Mouse (Mus musculus): ENCODE measurements at regions not wholly inside any gene's neighbourhood (a gene's known extent, or its start where the extent isn't known, plus 50 kb on each side); places are given as distances from the start of the nearest gene placed in this dataset.

- DNase-seq (ENCODE audit: low read depth, low spot score): no peak
These were observed 53.9 kb upstream of the Maml3 start for GRCm38 (mm10) chr3:52158788-52159260.

GRCm38 (mm10) chr3:52161688-52162087 is 56.8 kb upstream of the Maml3 start:
- DNase-seq (ENCODE audit: low read depth, low spot score): no peak

GRCm38 (mm10) chr3:52163990-52164389 is 59.1 kb upstream of the Maml3 start:
- no peak for DNase-seq (ENCODE audit: low read depth, low spot score)

DNA sequence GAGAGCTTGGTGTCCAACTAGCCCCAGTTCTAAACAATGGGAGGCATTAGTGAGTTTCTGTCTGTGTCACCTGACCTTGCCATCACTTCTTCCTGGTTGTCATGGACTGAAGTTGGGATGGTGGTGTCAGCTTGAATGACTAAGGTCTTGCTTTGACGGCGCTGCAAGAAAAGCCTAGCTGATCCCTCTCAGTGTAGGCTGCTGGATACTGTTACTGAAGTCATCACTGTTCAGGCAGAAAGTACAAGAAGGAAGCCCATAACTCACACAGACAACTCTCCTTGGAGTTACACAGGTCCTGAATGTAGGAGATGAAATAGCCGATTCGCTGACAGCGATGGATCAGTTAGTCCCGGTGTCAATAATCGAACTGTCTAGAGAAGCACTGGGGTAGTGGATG is 62.5 kb upstream of the Maml3 start:
- no peak for DNase-seq (ENCODE audit: low read depth, low spot score)

DNA sequence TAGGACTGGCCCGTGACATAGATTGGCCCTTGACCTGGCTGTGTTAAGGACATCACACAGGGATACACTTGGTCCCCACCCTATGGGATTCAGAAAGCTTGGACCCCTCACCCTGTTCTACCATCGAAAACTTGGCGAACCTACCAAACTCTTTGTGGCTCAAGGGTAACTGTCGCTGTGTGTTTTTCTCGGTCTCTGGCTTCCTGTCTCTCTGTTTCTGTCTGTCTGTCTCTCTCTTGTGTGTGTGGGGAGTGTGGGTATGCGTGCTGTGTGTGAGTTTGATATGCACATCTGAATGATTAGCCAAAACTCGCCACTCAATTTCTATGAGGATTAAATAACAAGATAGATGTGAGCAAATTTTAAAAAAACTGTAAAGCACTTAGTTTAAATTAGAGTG is 66.0 kb upstream of the Maml3 start:
- no peak for DNase-seq (ENCODE audit: low read depth, low spot score)

DNA sequence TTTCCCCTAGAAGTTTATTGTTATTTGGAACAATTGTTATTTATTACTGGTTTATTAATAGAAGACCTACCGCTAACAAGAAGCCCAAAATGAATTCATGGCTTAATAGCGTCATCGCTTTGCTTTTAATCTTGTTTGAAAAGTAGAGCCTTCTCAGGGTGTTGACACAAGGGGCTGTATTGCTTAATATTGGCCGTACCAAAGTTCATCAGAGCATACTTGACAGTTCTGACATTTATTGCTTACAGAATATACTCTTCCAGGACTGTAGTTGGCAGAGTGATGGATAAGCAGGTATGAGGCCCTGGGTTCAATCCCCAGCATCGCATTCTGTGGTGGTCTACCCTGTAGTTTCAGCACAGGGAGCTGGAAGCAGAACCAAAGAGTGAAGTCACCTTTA is 66.4 kb upstream of the Maml3 start:
- DNase-seq (ENCODE audit: low read depth, low spot score): no peak

GRCm38 (mm10) chr3:52173490-52173889 is 68.6 kb upstream of the Maml3 start:
- no peak for DNase-seq (ENCODE audit: low read depth, low spot score)

DNA sequence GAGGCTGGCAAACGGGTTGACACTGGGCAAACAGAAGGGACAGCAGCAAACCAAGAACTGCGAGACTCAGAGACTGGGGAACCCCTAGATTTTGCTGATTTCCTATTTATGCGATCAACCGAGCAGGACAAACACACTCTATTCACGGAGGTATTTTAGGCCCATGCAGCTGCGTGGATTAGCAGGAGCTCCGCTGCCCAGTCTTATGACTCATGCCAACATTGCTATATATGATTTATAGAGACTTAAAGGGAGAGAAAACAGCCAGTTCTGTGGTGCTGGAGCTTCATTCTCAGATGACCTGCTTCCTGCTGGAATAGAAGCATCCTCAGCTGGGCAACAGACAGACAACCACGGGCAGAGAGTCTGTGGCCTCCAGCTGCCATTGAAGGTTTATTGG is 71.2 kb upstream of the Maml3 start:
- no peak for DNase-seq (ENCODE audit: low read depth, low spot score)

- DNase-seq (ENCODE audit: low read depth, low spot score): no peak
These were observed 74.0 kb upstream of the Maml3 start for GRCm38 (mm10) chr3:52178851-52179250.

- DNase-seq (ENCODE audit: low read depth, low spot score): peak; percentile 33
These were observed 74.8 kb upstream of the Maml3 start for GRCm38 (mm10) chr3:52179686-52180085.

DNA sequence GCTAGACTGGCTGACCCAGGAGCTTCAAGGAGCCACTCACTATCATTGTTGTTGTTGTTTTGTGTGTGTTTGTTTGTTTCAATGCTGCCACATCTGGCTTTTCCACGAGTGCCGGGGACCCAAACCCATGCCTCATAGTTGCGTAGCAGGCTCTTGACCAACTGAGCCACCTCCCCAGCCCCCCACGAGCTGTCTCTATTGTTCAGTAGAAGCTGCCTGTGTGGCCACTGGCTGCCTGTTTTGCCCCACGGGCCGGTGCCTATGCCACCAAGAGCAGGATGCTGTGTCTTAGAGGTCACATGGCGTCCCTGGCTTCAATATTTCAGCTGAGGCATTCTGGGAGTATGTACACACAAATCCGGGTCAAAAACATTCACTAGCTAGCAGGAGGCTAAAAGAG is 75.4 kb upstream of the Maml3 start:
- no peak for DNase-seq (ENCODE audit: low read depth, low spot score)

DNA sequence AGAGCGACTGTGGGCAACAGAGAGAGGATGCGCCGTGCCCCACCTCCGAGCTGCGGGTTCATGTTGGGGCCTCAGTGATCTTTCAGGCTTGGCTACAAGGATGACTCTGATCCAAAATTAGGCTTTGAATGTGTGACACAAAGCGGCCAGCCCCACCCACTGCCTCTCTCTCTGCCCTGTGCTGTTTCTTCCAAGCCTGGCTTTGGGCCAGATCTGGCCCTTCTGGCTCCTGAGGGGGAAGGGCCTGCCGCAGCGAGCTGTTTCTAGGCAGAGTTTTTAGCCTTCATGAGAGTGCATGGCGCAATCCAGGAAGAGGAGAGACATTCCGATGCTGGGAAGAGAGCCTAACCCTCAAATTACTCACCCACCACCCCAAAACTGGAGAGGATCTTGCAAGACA is 75.9 kb upstream of the Maml3 start:
- DNase-seq (ENCODE audit: low read depth, low spot score): peak; percentile 41

DNA sequence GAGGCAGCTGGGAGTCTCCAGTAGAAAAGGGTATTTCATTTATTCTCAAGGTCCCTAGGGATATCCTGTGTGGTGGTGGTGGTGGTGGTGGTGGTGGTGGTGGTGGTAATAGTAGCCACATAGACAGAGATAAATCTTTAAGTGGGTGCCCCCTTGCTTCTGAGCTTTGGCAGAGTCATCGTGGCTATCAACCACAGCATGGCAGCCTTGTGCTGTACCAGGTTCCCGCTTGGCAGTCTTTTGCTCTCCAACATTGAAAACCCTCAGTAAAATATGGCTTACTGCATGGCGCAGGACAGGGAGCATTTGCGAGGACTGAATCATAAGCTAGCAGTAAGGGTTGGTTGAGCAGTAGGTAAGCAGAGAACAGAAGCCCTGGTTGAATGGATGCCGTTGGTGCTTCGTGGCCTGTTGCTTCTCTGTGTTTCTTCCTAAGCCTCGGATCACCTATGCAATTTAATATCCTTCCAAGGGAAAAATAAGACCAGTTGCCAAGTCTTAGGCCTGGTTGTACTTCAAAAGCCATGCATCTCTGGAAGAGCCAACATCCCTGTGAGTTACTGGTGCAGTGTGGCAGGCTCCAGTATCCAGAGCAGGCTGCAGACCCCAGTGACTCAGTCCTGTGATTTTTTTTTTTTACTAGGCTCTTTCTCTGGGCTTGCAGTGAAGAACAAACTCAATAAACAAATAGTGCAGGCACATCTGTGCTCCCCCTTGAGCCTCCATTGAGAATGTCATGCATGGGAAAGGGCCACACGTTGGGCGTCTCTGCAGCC is 76.6 kb upstream of the Maml3 start:
- DNase-seq (ENCODE audit: low read depth, low spot score): no peak

GRCm38 (mm10) chr3:52184241-52184640 is 79.4 kb upstream of the Maml3 start:
- DNase-seq (ENCODE audit: low read depth, low spot score): no peak

GRCm38 (mm10) chr3:52185351-52185750 is 80.5 kb upstream of the Maml3 start:
- DNase-seq (ENCODE audit: low read depth, low spot score): no peak

- no peak for DNase-seq (ENCODE audit: low read depth, low spot score)
These were observed 80.7 kb upstream of the Foxo1 start for GRCm38 (mm10) chr3:52187401-52187801.

DNA sequence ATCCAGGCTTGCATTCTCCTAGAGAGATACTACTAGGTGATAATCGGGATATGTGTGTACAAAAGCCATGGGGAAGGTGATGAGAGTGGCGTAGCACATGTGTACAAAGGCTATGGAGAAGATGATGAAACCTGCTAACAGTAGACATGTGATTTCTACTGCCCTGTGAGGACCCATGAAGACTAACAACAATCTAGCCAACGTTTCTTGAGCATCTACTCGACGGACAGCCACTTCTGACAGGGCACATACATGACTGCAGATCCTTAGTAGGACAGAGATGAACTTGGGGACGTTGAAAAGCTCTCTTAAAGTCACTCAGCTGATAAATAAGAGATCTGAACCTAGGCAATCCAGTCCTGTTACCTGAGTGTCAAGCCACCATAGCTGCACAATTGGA is 79.8 kb upstream of the Foxo1 start:
- no peak for DNase-seq (ENCODE audit: low read depth, low spot score)

- DNase-seq (ENCODE audit: low read depth, low spot score): no peak
These were observed 79.1 kb upstream of the Foxo1 start for GRCm38 (mm10) chr3:52189016-52189415.

GRCm38 (mm10) chr3:52190021-52190420 is 78.1 kb upstream of the Foxo1 start:
- no peak for DNase-seq (ENCODE audit: low read depth, low spot score)

DNA sequence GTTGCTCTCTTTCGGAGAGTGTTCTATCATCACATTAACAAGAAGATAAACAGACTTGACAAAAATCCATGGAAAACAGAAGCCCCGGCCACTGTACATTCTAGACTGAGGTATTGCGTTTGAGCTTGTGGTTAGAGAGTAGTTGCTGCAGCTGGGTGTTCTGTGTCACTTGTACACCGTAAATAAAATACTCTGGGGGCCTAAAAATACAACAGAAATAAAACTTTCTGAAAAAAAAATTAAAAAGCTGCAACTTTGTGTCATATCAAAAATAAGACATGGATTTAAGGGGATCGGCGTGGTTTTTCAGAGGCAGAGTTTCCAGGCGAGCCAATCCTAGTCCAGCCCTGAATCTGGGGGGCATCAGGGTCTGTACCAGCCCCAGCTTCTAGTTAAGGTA is 75.1 kb upstream of the Foxo1 start:
- no peak for DNase-seq (ENCODE audit: low read depth, low spot score)

DNA sequence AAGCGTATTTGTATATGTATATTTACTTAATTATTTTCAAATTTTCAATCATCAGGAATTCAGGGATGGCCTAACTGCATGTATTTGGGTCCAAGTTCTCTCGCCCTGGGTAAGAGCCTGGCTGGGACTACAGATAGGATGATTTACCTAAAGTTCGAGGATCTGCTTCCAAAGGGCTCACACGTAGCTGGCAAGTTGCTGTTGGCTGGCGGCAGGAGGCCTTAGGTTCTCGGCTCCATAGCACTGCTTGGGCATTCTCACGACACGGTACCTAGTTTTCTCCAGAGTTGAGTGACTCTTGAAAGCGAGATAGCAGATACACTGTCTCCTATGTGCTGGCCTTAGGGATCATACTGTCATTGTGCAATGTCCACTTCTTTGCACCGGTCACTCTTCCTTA is 73.9 kb upstream of the Foxo1 start:
- no peak for DNase-seq (ENCODE audit: low read depth, low spot score)

DNA sequence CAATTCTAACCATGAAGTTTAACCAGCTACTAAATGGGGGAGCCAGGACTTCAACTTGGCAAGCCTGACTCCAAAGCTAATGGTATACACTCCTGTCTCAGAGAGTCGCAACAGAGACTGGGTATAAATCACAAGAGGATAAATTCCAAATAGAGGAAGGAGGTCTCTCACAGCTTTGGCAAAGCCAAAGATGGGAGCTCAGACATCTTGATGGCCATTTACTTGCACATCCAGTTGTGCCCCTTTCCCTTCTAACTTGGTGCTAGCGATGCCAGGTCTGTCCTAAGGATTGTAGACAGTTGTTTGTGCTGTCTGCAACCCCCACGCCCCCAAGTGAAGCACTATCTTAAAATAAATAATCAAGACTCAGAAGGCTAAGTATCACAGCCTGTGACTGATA is 72.7 kb upstream of the Foxo1 start:
- no peak for DNase-seq (ENCODE audit: low read depth, low spot score)

DNA sequence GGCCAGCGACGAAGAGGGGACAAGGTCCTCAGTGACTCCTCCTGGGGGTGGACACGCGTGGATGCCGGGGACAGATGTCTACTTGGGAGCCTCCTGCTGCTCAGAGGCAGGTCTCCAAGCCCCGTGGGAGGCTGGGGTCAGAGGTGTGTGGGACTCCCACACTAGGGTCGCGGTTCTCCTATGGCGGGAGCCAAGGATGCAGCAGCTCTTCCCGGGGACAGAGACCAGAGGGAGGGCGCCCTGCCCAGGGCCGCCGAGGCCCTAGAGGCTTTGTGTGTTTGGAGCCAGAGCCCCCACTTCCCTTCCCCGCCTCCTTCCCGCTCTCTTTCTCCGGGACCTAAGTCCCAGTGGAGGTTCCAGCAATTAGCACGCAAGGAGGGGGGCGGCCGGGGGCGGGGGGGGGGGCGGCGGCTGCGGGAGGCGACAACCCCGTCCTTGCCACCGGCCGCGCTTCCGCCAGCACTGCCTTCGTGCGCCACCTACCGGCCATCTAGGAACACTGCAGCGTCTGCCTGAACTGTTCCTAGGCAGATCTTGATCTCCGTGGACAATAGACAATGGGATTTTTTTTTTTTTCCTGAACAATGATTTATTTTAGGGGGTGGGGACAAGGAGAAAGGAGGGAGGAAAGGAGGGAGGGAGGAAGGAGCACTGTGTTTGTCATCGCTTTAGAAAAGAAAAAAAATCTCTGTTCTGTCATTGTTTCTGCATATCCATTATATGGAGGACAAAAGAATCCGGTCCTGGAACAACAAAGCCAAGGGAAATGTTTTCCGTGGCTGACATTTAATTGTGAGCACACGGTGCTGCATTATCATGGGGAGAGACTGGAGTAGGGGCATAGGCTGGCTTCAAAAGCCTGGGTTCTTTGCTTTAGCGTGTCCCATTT is 71.8 kb upstream of the Foxo1 start:
- DNase-seq (ENCODE audit: low read depth, low spot score): peak; percentile 78
